Mouse (Mus musculus) gastrocnemius, postnatal 14 days (tissue): Measurements from ENCODE around the gene Rbms3. TPM values are rescaled to one million over a fixed set of nuclear protein-coding genes. Genes with fewer than 3 reads are reported as not detected.
A peak's percentile ranks its signal among the peaks of the same experiment; 100 is the strongest.

Experiments used
- DNase-seq: peaks from one replicate; pipeline ENCODE4 v3.0.0; 2021; ENCODE audit warnings: mixed read lengths
- intact Hi-C: fragments of 180-260 bp; cut with DNase I; formaldehyde crosslinking; loops from one replicate; pipeline ENCODE4 v1.15.1; 2025; ENCODE audit warnings: low total_unique reads
- total RNA-seq, 2 experiments: library from RNA; stranded (reverse); gene quantifications; 2 replicates each; pipeline ENCODE4 v1.2.3; 2021

Rbms3 gene
- total RNA-seq, 2 experiments from 2014 or later = 14.3 to 17.7 TPM

DNA sequence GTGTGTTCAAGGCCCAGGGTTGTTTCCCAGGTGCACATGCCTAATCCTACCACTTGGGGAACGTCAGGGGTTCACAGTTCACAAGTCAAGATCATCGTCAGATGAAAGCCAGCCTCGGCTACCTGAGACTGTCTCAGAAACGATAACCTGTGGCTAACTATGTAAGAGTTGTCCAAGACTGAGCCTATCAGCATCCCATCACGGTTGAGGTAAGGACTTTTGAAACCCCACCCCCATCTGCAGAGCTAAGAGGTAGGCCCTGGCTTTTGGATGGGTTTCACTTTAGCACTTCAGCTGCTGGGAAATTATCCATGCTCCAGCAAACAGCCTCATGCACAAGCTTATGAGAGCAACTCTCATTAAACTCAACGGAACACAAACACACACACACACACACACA, 607.6 kb downstream of the Rbms3 start:
- no peak for DNase-seq
- intact Hi-C loops = no loop called here

DNA sequence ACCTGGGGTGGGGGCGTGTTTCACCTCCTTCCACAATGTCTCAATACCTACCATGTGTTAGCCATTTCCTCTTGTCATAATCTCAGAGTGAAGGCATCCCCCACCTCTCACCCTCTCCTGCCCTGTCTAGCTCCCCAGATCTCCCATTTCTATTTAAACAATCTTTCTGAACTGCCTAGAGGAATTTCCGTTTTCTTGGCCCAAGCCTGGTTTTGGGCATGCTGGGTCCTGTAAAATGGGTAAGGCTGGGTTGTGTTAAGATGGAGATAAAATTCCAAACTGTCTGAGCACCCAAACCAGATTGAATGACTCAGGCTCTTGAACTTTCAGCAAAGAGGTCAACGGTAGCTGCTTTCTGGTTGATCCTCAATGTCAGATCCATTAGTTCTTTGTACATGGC, 608.2 kb downstream of the Rbms3 start:
- DNase-seq = no peak
- intact Hi-C loops = no loop called here

DNA sequence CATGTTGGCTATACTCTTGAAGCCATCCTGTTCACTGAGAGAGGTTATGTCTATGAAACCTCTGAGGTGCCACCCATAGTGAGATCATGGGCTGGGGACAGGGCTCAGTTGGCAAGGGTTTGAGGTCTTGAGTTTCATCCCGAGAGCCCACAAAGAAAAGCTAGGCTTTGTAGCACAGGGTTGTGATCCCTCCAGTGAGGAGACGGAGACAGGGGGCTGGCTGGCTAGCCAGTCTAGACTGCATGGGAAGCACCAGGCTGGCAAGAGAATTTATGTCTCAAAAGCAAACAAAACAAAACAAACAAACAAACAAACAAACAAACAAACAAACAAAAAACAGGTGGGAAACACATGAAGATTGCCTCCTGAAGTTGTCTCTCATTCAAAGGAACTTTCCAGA, 609.5 kb downstream of the Rbms3 start:
- no peak for DNase-seq
- intact Hi-C loops = no loop called here

DNA sequence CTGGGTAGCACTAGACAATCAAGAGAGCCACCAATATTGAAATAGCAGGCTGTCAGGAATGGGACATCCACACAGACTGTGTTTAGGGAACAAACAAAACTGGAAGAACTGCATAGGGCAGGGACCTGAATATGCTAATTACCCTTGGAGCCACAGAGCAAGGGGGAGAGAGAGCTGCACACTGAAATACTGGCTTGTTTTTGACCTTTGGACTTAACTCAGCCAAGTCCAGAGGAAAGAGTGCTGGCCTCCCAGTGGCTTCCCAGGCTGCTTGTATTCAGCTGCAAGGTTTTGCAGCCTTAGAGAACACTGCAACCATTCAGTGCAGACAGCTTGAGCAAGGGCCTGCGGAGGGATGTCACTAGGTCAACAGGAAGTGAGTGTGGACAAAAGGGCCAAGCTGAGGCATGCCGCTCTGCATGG, 611.0 kb downstream of the Rbms3 start:
- DNase-seq = peak; percentile 26
- intact Hi-C loops = no loop called here

DNA sequence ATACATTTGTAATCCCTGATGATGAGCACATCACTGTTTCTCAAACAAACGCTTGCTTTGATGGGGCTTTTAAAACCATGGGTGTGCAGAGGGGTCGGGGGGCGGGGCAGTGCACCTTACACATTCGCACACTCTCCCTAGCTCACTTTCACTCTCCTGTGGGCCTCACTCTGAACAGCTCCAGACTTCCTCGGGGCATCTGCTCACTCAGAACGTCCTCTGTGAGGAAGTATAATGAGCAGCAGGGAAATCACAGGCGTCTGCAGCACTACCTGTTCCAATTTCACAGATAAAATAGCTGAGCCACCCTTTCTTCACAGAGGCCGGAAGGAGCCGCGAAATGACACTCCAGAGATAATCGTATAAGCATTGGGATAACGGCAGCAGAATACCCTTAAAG, 611.4 kb downstream of the Rbms3 start:
- intact Hi-C loops = no loop called here
- no peak for DNase-seq

DNA sequence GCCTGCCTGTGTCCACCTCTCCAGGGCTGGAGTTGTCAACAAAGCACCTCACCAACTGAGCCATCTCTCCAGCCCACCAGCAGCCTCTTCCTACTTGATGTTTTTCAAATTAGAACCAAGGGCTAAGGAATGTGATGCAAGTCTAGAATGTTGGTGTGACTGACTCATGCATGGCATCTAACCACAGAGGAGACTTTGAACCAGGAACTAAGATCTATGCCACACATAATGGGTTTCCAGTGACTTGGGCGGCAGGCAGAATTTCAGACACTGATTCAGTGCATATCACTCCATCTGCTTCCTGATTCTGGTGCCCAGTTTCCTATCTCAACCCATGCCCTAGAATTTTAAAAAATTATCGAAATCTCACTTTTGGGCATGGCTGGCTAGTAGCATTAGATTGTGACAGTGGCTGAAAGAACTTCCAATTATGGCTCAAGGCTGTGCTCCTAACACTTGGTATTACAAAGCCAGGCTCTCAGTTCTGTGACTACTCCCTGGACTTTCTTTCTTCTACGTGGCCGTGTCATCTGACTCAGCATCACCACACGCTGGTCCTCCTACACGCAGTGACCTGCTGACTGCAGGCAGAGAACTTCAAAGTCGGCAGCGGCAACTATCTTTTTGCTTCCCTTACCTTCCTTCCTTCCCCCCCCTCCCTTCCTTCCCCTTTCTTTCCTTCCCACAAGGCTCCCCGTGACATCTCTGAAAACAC, 613.0 kb downstream of the Rbms3 start:
- no peak for DNase-seq
- intact Hi-C loops = no loop called here

DNA sequence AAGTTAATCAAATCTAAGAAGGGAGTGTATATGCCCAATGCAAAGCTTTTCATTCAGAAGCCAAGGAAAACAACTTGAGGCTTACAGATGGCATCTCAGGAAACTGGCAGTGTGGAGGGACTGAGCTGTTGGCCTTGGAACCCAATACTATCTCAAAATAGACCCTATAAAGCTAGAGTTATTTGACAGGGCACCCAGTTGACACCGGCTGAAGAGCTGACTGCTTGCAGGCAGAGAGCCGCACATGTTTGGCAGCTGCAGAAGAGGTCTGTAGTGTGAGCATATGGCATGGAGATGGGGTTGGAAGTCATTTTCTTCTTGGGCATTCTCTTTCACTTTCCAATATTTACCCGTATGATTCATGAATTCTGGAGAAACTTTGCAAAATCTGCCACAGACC, 616.3 kb downstream of the Rbms3 start:
- intact Hi-C loops = no loop called here
- peak; percentile 27 for DNase-seq

DNA sequence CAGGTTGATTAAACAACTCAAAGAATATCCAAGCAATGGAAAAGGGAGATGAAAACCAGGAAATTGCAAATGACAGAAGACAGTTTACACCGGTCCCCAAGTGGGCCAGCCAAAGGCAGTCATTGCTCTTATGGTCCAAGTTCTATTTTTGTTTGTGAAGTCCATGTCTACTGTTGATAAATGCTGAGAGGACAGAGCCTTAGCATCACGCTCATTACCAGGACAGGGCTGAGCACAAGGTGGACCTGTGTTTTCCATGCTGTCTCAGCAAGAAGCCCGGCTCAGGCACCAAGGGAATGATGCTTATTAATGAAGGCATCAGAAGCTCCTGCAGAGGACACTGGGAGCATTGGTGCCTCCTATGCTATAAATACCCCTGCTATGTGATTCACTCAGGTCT, 618.9 kb downstream of the Rbms3 start:
- intact Hi-C loops = no loop called here
- no peak for DNase-seq

DNA sequence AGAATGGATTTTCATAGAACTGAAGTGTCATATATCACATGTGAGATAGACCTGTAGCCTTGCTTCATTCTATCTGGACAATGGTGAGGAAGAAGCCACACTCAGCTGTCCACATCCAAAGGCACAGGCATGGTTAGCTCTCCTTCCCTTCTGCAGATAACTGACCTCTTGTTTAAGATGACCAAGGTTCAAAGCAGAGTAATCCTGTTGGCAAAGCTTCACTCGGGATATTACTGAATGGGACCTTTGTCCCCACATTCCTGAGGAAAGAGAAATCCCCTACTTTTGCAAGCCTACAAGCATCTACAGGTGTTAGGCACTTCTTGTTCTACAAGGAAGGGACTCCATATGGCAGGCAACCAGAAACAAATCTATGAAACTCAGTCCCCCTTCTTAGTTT, 621.5 kb downstream of the Rbms3 start:
- intact Hi-C loops = no loop called here
- DNase-seq = no peak

DNA sequence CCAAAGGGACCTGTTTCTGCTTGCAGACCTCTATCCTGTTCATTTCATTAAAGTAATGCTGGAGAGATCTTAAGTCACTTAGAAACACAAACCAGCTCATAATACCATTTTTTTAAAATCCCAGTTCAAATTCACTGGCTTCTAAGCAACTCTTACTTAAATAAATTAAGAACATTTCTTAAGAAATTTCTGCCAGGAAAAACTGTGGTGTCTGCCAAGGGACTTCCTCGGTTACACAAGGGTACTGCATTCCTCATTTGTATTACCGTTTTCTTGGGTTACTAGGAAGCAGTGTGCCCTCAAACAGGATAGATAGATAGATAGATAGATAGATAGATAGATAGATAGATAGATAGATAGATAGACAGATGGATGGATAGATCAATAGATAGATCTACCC, 627.6 kb downstream of the Rbms3 start:
- intact Hi-C loops = no loop called here
- no peak for DNase-seq

DNA sequence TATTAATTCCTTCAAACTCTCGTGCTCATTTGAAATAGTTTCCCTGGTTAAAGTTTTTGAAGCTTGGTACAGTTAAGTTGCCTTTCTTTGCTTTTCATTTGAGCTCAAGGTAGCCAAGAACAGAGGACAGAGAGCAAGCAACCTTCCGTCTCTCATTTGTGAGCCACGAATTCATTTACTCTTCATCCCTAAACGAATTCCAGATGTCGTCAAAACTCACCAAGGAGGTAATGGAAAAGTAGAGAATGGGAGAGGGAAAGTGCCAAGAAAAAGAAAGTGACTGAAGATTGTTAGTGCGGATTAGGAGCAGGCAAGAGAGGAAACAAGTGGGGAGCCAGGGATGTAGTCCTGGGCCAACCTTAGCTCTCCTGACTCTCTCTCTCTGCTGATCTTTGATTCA, 630.5 kb downstream of the Rbms3 start:
- DNase-seq = no peak
- intact Hi-C loops = no loop called here

DNA sequence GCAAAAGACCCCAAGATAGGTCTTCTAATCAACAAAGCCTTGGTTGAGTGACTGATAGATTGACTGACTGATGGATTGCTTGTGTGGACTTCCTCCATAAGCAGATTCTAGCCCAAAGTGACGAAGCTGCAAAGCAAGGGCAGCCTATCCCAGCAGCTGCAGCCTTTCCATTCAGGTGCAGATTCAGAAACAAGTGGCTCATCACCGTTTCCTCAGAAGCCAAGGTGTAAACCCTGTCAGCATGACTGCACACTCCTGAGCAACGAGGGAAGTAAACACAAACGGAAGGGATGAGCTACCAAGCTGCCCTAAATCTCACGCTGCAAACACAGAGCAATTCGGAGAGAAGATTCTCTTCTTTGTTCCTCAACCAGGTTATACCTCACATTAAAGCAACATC, 639.4 kb downstream of the Rbms3 start:
- no peak for DNase-seq
- intact Hi-C loops = no loop called here

DNA sequence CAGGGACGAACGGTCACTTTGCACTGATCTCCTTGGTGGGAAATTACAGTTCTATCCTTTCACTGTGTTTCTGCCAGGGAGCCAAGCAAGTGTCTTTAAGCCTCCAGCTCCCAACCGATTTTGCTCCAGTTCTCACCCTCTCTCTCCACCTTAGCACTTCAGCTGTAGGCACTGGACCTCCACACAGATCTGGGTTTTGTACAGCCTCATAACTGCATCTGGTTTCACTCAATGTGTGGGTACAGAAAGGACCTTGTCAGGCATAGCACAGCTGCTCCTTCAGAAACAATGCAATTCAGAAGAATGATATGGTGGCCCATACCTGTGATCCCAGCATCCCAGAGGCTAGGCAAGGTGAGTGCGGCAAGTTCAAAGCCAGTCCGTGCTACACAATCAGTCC, 648.9 kb downstream of the Rbms3 start:
- no peak for DNase-seq
- intact Hi-C loops = no loop called here

DNA sequence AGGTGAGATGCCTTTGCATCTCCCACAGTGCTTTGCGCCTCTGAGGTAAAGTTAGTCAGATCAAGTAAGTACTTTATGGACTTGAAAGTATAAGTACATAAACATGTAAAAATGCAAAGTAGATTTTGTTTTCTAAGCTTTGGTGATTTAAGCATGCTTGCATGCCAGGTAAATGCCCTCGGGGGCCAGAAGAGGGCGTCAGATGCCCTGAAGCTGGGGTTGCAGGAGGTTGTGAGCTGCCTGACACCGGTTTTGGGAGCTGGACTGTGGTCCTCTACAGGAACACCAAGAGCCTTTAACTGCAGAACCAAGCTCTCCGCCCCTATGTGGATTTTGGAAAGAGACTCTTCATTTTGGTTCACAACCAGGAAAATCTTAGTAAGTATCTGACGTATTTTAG, 652.3 kb downstream of the Rbms3 start:
- no peak for DNase-seq
- intact Hi-C loops = no loop called here

DNA sequence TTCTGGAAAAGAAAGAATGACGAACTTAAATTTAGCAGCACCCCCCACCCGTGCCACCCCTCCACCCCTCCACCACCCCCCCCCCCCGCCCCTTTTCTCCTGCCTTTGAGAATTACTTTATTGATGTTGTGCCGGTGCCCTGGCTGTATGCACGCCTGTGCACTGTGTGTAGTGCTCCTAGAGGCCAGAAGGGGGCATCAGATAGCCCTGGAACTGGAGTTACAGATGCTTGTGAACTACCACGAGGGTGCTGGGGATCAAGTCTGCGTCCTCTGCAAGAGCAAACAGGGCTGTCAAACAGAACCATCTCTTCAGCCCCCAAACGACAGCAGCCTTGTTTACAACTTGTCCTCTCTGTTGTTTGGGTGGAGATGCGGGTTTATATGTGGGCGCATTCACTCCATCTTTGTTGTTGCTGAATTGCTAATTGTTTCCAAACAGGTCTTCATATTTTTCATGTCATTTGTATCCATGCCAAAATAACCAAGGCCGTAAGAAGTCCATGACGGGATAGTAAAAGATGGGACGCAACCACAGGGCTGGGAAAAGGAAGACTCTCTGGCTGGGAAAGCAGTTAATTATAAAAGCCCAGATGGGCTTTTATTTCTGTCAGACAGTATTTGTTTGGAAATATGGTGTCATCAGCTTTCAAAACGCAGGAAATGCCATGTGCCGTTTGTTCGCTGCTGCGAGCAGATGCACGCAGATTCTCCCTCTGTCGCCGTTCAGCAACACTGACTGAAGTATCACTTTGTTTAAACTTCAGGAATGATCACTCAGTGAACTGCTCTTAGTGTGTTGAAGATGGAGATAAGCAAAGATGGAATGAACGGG, 652.9 kb downstream of the Rbms3 start:
- intact Hi-C loops = no loop called here
- no peak for DNase-seq

DNA sequence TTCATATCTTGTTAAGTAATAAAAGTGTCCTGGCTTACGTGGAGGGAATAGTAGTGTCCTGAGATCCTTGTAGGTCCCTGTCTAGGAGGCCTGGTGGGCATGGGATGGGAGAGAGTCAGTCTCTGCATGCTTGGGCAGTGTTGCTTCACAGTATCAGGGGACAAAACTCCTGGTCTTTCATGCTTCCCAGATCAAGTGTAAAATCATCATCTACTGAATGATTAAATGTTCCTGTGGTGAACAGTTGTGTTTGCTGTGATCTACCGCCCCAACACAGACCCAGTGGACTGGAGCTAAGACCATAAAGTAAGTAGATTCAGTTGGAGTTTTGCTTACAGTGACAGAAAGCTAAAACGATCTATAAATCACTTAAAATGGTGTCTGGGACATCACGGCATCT, 654.4 kb downstream of the Rbms3 start:
- intact Hi-C loops = no loop called here
- DNase-seq = no peak

DNA sequence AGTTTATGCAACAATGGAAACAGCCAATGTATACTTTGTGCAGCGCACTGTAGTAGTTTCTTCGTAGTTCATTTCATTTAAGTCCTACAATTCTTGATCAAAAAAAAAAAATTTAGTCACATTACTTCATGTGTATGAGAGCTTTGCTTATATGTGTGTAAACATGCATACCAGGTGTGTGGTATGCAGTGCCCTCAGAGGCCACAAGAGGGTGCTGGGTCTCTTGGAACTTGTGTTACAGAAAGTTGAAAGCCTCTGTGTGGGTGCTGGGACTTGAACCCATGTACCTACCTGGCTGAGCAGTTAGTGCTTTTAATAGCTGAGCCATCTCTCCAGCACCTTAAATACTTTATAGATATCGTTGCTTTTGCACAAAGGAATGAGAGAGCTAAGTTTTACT, 655.6 kb downstream of the Rbms3 start:
- DNase-seq = no peak
- intact Hi-C loops = no loop called here

DNA sequence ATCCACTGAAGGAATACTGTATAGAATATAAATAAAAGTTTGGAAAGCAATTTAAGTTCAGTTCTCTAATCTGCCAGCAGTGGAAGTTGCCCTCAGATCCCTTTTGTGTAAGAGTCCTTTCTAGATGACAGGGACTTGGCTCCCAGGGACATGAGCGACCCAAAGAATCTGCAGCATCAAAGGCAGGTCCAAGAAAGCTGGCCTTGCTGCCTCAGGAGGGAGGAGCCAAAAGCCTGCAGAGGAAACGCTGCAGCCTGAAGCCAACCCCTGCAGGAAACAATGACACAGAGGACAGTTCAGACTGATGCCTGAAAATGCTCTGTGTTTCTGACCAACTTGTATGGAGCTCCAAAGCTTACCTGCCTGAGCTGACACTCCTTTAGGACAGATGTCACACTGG, 656.1 kb downstream of the Rbms3 start:
- DNase-seq = no peak
- intact Hi-C loops = no loop called here

DNA sequence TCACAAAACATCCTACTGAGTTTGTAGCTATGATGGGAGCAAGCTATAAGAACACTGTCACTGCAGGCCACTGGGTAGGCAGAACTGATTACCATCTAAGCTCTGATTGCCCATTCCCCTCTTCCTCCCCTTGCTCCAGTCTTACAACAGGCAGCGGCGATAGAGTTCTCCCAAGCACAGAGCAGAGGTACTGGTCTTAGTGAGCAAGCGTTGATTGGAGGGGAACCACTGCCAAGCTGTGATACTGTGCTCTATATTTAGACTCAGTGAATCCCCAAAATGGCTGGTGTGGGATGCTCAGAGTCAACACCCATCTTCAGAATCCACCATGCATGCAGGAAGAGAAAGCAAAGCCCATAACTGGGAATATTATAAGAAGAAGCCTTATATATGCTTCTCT, 662.4 kb downstream of the Rbms3 start:
- DNase-seq = no peak
- intact Hi-C loops = no loop called here

DNA sequence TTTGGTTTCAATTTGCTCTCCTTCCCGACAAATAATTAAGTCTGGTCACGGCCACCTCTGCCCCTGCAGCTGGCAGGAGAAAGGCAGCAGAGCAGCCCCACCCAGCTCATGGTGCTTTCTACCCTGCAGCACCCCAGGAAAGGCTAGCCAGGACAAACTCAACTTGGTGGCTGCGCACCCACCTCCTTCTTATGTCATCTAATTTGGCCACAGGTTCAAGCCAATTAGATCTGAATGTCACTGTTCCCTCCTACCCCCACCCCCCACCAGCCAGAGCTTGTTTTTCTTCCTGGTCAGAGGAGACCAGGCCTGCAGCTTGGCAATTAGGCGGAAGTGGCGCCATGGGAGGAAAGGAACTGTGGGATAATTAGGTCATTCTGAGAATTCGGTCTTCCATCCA, 664.0 kb downstream of the Rbms3 start:
- peak; percentile 33 for DNase-seq
- intact Hi-C loops = no loop called here

DNA sequence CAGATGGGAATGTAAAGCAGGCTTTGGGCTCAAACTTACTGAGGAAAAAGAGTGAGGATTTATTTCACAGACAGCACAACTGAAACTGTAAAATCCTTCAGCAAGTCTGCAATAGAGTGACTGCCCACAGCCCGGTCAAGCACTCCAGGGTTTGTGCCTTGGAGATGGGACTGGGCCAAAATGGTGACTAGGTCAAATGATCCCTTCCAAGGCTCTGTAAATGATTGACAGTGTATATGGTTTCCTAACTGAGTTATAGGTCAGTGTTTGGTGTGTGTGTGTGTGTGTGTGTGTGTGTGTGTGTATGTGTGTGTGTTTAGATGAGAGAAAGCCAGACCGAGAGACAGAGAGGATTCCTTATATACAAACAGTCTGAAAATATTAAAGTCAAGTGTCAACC, 673.6 kb downstream of the Rbms3 start:
- no peak for DNase-seq
- intact Hi-C loops = no loop called here
